Mouse (Mus musculus): ENCODE data around the gene Ipo13.
A peak's percentile ranks its signal among the peaks of the same experiment; 100 is the strongest.

Ipo13 gene

GRCm38 (mm10) chr4:117878301-117878700 is 36.5 kb downstream of the Ipo13 start:
- DNase-seq, result no peak

- no peak for DNase-seq
These were observed 41.2 kb downstream of the Ipo13 start for GRCm38 (mm10) chr4:117873615-117874014.

- DNase-seq, result peak; percentile 59
These were observed 42.3 kb downstream of the Ipo13 start, which contains the start of gene Ccdc24 for GRCm38 (mm10) chr4:117872471-117872886. TSS of gene Ccdc24 (minus strand) at chr4:117872557.

GRCm38 (mm10) chr4:117871787-117872186 is 43.0 kb downstream of the Ipo13 start:
- DNase-seq, result no peak

- no peak for DNase-seq
These were observed 44.4 kb downstream of the Ipo13 start for GRCm38 (mm10) chr4:117870437-117870836.

GRCm38 (mm10) chr4:117869317-117869716 is 45.5 kb downstream of the Ipo13 start:
- no peak for DNase-seq

- peak; percentile 67 for DNase-seq
These were observed 47.0 kb downstream of the Ipo13 start for GRCm38 (mm10) chr4:117867823-117868222.

GRCm38 (mm10) chr4:117867000-117867399 is 47.8 kb downstream of the Ipo13 start:
- DNase-seq, result no peak

GRCm38 (mm10) chr4:117866083-117866482 is 48.7 kb downstream of the Ipo13 start:
- DNase-seq, result peak; percentile 88

- no peak for DNase-seq
These were observed 52.0 kb downstream of the Ipo13 start for GRCm38 (mm10) chr4:117862823-117863222.

- no peak for DNase-seq
These were observed 54.2 kb downstream of the Ipo13 start for GRCm38 (mm10) chr4:117860570-117860969.

GRCm38 (mm10) chr4:117858794-117859193 is 56.0 kb downstream of the Ipo13 start:
- peak; percentile 71 for DNase-seq

- DNase-seq, result no peak
These were observed 59.7 kb downstream of the Ipo13 start for GRCm38 (mm10) chr4:117855146-117855545.

- no peak for DNase-seq
These were observed 62.5 kb downstream of the Ipo13 start for GRCm38 (mm10) chr4:117852152-117852868.

- no peak for DNase-seq
These were observed 63.9 kb downstream of the Ipo13 start for GRCm38 (mm10) chr4:117850871-117851270.

- DNase-seq, result no peak
These were observed 64.6 kb downstream of the Ipo13 start for GRCm38 (mm10) chr4:117850176-117850575.

GRCm38 (mm10) chr4:117849506-117849905 is 65.3 kb downstream of the Ipo13 start:
- no peak for DNase-seq

GRCm38 (mm10) chr4:117849063-117849462 is 65.7 kb downstream of the Ipo13 start:
- no peak for DNase-seq

GRCm38 (mm10) chr4:117847011-117847410 is 67.8 kb downstream of the Ipo13 start:
- DNase-seq, result no peak

GRCm38 (mm10) chr4:117846261-117846660 is 68.5 kb downstream of the Ipo13 start:
- DNase-seq, result no peak

GRCm38 (mm10) chr4:117845316-117845715 is 69.5 kb downstream of the Ipo13 start:
- DNase-seq, result no peak

Data from kidney, adult 18-20 months (tissue).